Mouse (Mus musculus) small intestine, adult 2 months (tissue): ENCODE measurements at regions not wholly inside any gene's neighbourhood (a gene's known extent, or its start where the extent isn't known, plus 50 kb on each side); places are given as distances from the start of the nearest gene placed in this dataset.

Source experiments
- H3K27ac ChIP-seq: fragments of 200-500 bp; 2 replicates; pipeline ENCODE4 v1.5.1; 2012; ENCODE audit warnings: low read depth, low read length, control low read depth, inconsistent platforms; ENCODE audit not compliant: insufficient read depth
- H3K27me3 ChIP-seq: fragments of 200-500 bp; 2 replicates; pipeline ENCODE4 v1.6.1; 2012; ENCODE audit warnings: mild to moderate bottlenecking, moderate library complexity, low read length, inconsistent platforms; ENCODE audit not compliant: control insufficient read depth, insufficient read depth
- H3K36me3 ChIP-seq: fragments of 200-500 bp; 2 replicates; pipeline ENCODE4 v1.6.1; 2012; ENCODE audit warnings: mild to moderate bottlenecking, low read length, control low read depth, inconsistent platforms; ENCODE audit not compliant: control insufficient read depth, insufficient read depth
- H3K4me1 ChIP-seq: fragments of 200-500 bp; 2 replicates; pipeline ENCODE4 v1.6.1; 2012; ENCODE audit warnings: low read length, inconsistent platforms, mixed read lengths; ENCODE audit not compliant: control insufficient read depth, insufficient read depth, insufficient read length
- H3K4me3 ChIP-seq: fragments of 200-500 bp; 2 replicates; pipeline ENCODE4 v1.5.1; 2012; ENCODE audit warnings: low read depth, mild to moderate bottlenecking, control low read depth, inconsistent platforms, low read length, moderate library complexity
- CTCF ChIP-seq: fragments of 200-500 bp; IDR thresholded peaks from 2 replicates; pipeline ENCODE4 v1.5.1; 2012; ENCODE audit warnings: low read depth, mild to moderate bottlenecking, control low read depth, inconsistent platforms, low read length, moderate library complexity, mixed read lengths; ENCODE audit not compliant: insufficient replicate concordance, insufficient read length; ENCODE audit errors: extremely low read depth
- POLR2A ChIP-seq: fragments of 200-500 bp; IDR thresholded peaks from 2 replicates; pipeline ENCODE4 v1.6.1; 2012; ENCODE audit warnings: low read depth, mild to moderate bottlenecking, control low read depth, inconsistent platforms, low read length, moderate library complexity
- WGBS: fragments of 180-500 bp; shearing (Covaris S2); methylation state at CpG from one replicate; pipeline ENCODE4 v1.1.7; 2018; 5-methylcytosine and 5-hydroxymethylcytosine counted together

- Histone ChIP-seq H3K27ac (no peak overlapping the region), H3K27me3 (no peaks in the 10 kb centered on the region), H3K4me3 (no peak overlapping the region), H3K36me3 (no peaks in the 10 kb centered on the region), H3K4me1 (no peaks in the 10 kb centered on the region)
- TF ChIP-seq POLR2A, result no peak
- TF ChIP-seq CTCF, result no peak
These were observed 1358.3 kb downstream of the Lrfn5 start for GRCm38 (mm10) chr12:62881202-62881601.

GRCm38 (mm10) chr12:62892851-62893632 is 1370.1 kb downstream of the Lrfn5 start:
- Histone ChIP-seq H3K4me3 (no peak overlapping the region), H3K27ac (no peak overlapping the region), H3K4me1 (no peaks in the 10 kb centered on the region), H3K27me3 (no peaks in the 10 kb centered on the region), H3K36me3 (no peaks in the 10 kb centered on the region)
- TF ChIP-seq CTCF (peak; percentile 17; the same call in 1 of the 2 replicates), POLR2A (no peak)
- 68% methylated on average over 9 of the region's 9 CpGs for WGBS
